Mouse (Mus musculus): ENCODE measurements around the gene Fam19a1. TPM values are rescaled to one million over a fixed set of nuclear protein-coding genes. Genes with fewer than 3 reads are reported as not detected.

The Fam19a1 gene
- total RNA-seq, 2 experiments from 2014 or later = not detected

- ATAC-seq (replicated peaks; ENCODE audit: poor library complexity) = no peak
Measured at GRCm38 (mm10) chr6:96254815-96255214, 141.9 kb downstream of the Fam19a1 start.

GRCm38 (mm10) chr6:96258651-96259050 lies 145.7 kb downstream of the Fam19a1 start:
- no peak for ATAC-seq (replicated peaks; ENCODE audit: poor library complexity)

GRCm38 (mm10) chr6:96266456-96266855 lies 153.5 kb downstream of the Fam19a1 start:
- no peak for ATAC-seq (replicated peaks; ENCODE audit: poor library complexity)

- ATAC-seq (replicated peaks; ENCODE audit: poor library complexity) = no peak
Measured at GRCm38 (mm10) chr6:96268788-96269187, 155.8 kb downstream of the Fam19a1 start.

- no peak for ATAC-seq (replicated peaks; ENCODE audit: poor library complexity)
Measured at GRCm38 (mm10) chr6:96270436-96270835, 157.5 kb downstream of the Fam19a1 start.

GRCm38 (mm10) chr6:96283731-96284130 lies 170.8 kb downstream of the Fam19a1 start:
- no peak for ATAC-seq (replicated peaks; ENCODE audit: poor library complexity)

- no peak for ATAC-seq (replicated peaks; ENCODE audit: poor library complexity)
Measured at GRCm38 (mm10) chr6:96284590-96284989, 171.6 kb downstream of the Fam19a1 start.

- ATAC-seq (replicated peaks; ENCODE audit: poor library complexity) = no peak
Measured at GRCm38 (mm10) chr6:96286276-96286675, 173.3 kb downstream of the Fam19a1 start.

- ATAC-seq (replicated peaks; ENCODE audit: poor library complexity) = no peak
Measured at GRCm38 (mm10) chr6:96287377-96287776, 174.4 kb downstream of the Fam19a1 start.

GRCm38 (mm10) chr6:96289672-96290071 lies 176.7 kb downstream of the Fam19a1 start:
- no peak for ATAC-seq (replicated peaks; ENCODE audit: poor library complexity)

GRCm38 (mm10) chr6:96347491-96347890 lies 234.5 kb downstream of the Fam19a1 start:
- ATAC-seq (replicated peaks; ENCODE audit: poor library complexity) = no peak

- ATAC-seq (replicated peaks; ENCODE audit: poor library complexity) = no peak
Measured at GRCm38 (mm10) chr6:96349446-96350025, 236.6 kb downstream of the Fam19a1 start.

GRCm38 (mm10) chr6:96369544-96369943 lies 256.6 kb downstream of the Fam19a1 start:
- ATAC-seq (replicated peaks; ENCODE audit: poor library complexity) = no peak

GRCm38 (mm10) chr6:96372848-96373247 lies 259.9 kb downstream of the Fam19a1 start:
- no peak for ATAC-seq (replicated peaks; ENCODE audit: poor library complexity)

- no peak for ATAC-seq (replicated peaks; ENCODE audit: poor library complexity)
Measured at GRCm38 (mm10) chr6:96373274-96373673, 260.3 kb downstream of the Fam19a1 start.

- ATAC-seq (replicated peaks; ENCODE audit: poor library complexity) = no peak
Measured at GRCm38 (mm10) chr6:96376773-96377172, 263.8 kb downstream of the Fam19a1 start.

- no peak for ATAC-seq (replicated peaks; ENCODE audit: poor library complexity)
Measured at GRCm38 (mm10) chr6:96379229-96379628, 266.3 kb downstream of the Fam19a1 start.

- no peak for ATAC-seq (replicated peaks; ENCODE audit: poor library complexity)
Measured at GRCm38 (mm10) chr6:96384441-96384840, 271.5 kb downstream of the Fam19a1 start.

- no peak for ATAC-seq (replicated peaks; ENCODE audit: poor library complexity)
Measured at GRCm38 (mm10) chr6:96418866-96419265, 305.9 kb downstream of the Fam19a1 start.

GRCm38 (mm10) chr6:96419704-96420382 lies 306.9 kb downstream of the Fam19a1 start:
- no peak for ATAC-seq (replicated peaks; ENCODE audit: poor library complexity)

GRCm38 (mm10) chr6:96420515-96420914 lies 307.6 kb downstream of the Fam19a1 start:
- no peak for ATAC-seq (replicated peaks; ENCODE audit: poor library complexity)

- no peak for ATAC-seq (replicated peaks; ENCODE audit: poor library complexity)
Measured at GRCm38 (mm10) chr6:96429390-96429789, 316.4 kb downstream of the Fam19a1 start.

- no peak for ATAC-seq (replicated peaks; ENCODE audit: poor library complexity)
Measured at GRCm38 (mm10) chr6:96432397-96432796, 319.4 kb downstream of the Fam19a1 start.

Data from megakaryocyte progenitor cell, adult 5-6 weeks (primary cell).